Mouse (Mus musculus) right cerebral cortex, postnatal 10 days (tissue): ENCODE data around the gene Ugp2.

Experiments used
- DNase-seq, 2 experiments: peaks; one replicate each; pipeline ENCODE4 v3.0.0; 2021; ENCODE audit warnings: low spot score in 2 of 2

Ugp2 gene

DNA sequence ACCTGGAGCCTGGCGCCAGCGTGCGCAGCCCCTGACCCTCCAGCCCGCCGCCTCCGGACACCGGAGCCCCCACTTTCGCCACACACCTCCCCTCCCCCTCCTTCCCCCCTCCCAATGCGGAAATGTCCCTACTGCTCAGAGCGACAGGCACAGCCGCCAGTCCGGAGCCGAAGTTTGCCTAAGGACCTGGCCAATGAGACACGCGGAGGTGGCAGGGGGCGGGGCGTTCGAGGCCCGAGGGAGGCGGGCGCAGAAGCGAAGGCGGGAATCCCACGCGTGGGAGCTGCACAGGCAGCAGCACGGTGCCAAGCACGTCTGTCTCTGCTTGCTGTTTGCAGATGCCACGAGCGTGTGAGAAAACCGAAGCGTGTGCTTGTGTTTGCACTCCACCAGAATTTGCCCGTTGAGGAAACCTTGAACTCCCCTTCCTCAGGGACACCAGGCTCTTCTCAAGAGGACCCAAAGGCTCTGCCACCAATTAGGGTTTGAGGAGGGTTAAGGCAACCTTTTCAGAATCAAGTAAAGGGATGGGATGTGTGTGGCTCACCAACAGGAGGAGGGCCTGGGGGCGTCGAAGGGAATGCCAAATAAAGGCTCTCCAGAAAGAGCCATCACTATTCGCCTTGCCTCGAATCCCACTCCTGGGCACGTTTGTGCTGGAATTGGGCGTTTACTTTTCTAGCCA is at the start of gene Ugp2:
Gene Ugp2, minus strand, starts transcription at position 80 of the 685 bp plus-strand sequence.
- DNase-seq: peak; percentile 98 to 99

DNA sequence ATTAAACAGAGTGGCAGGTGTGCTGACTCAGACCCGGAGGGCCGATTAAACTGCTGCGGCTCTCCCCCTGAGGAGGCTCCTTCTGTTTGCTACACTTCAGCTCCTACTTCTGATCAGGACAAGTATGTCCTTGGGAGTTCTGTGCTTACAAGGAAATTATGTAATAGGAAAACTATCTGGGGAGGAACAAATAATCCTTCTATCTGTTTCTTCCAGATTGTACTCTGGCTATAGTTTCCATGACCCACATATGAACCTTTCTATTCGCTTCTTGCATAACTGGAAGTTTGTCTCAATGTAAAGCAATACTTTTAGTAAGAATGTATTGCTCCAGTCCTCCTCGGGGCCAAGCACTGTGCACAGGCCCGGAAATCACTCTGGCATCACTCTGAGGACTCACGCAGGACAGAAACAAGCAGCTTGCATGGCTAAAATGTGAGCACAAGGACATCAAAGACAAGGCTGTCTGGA is 43.9 kb upstream of the Ugp2 start:
- DNase-seq: no peak

DNA sequence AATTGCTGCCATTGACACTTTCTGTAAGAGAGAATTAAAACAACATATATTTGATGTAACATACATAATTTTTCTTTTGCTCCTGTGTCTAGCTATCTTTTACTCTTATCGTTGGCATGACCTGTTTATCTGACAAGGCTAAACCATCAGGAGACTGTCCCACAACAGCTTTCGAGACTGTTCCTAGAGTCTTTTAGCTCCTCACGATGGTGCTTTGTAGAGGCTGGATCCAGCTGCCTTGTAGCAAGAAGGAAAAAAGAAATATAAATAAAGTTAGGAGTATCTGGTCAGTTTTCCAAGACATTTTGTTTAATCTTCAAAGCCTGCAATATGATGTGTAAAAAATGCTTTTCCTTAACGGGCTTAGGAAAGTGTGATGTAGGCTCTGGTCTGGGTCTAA is 35.7 kb upstream of the Ugp2 start:
- DNase-seq: no peak

DNA sequence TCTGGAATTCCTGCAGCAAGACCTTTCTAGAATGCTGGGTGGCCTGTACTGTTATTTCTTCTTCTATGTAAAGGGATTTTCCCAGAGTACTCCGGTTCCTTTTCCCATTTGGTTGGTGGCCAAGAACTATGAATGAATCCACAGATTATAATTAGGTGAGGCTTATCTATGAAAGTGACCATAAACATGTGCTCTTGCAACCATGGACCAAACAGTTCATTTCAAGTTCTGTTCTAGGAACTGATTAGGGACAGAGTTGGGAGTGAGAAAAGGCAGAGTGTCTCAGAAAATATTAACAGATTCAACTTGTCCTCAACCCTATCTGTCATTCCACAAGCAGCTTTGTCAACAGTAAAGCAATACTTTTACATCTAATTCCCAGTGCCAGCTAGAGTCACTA is 35.1 kb upstream of the Ugp2 start:
- no peak for DNase-seq

DNA sequence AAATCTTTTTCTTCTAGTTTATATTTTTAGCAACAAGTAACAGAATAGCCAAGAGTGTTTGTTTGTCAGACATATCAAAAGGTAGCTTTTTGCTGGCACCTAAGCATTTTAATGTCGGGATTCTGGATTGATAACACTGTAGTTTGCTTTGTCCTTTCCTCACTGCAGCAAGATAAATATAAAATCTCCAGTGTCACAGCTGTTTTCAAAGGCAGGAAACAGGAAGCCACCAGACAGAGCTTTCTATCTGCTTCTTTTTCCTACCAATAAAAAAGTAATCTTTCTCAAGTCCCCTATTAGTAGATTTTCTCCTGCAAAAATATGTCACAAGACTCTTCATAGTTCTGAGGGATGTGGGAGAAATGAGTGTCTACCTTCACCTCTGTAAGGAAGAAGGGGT is 32.9 kb upstream of the Ugp2 start:
- DNase-seq: no peak

DNA sequence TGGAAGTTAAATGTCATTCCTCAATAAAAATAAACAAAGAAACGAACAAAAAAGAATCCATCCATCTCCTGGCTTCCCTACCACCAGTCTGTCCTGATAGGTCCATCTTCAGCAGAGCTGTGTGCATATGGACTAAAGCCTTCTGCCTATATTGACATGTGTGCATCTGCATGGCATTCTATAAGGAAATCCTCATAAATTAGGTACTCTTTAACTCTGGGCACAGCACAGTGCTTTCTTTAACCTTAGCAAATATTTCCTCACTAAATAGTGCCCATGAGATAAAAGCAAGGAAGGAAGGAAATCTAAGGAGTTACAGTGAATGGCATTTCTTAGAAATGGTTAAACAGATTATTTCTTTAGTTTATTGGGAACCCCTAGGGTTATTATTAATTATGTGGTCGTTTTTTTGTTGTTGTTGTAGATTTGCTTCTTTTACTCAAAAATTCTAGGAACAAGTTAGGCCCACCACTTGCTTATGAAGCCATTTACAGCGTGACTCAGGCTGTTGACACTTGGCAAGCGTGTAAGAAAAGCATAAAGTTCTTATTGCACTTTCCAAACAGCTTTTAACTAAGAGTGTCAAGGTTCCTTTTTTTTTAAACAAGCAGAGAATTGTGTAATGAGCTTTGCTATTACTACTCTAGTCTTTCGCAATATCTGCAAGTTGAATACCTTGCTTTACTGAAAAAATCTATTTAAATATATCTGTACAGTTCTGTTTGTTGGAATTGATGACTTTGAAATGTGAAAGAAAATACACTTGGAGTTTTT is 31.7 kb upstream of the Ugp2 start:
- DNase-seq: no peak

DNA sequence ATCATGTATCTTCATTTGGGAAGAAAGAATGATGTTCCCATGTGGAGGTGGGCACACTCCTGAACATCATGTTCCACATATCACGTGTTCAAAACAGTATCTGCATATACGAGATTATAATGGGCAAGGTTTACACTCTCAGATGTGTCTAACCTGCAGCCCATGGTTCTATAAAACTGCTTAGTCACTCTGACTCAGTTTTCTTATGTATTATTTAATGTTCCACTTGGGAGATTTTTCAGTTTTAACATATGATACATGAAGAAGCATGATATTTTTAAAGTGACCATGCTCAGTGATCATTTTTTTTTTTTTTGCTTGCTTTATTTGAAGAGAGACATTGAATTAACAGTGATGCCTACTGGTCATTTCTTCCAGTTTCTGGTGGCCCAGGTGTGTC is 30.2 kb upstream of the Ugp2 start:
- no peak for DNase-seq

DNA sequence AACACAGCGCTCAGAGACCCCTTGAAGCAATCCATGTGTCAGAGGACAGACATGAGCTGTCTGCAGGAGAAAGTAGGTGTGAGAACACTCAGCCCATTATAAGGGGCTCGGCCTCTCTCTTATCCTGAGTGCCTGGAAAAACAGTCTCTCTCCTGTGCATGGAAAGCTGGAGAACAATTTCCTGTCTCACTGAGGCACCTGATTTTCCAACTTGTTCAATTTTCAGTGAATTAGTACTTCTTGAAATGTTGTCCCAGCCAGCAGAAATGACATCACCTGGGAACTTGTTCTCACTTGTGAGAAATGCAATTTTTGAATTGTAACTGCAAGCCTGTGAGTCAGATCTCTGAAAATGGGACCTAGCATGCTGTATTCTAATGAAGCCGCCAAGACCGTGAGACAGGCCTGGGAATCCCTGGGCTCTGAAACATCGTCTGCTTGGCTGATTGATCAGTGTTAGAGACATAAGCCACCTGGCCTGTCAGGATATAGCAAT is 28.2 kb upstream of the Ugp2 start:
- no peak for DNase-seq

DNA sequence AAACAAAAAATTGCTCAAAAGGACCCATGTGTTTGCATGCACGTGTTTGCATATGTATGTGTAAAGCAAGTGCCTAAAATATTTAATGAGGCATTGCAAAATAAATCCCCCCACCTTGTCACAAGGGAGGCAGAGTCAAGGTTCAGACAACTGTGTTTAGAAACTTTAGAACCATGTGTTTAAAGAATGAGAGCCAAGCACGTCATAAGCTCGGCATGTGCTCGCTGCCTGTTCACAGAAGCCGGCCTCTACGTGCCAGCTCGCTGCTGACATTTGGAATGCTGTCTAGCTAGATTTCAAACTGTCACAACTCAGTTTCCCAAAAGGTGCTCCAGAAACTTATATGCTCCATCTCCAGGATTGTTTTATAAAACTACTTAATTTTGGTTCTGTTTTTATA is 27.5 kb upstream of the Ugp2 start:
- peak in 1 of 2 experiments; percentile 24 for DNase-seq

DNA sequence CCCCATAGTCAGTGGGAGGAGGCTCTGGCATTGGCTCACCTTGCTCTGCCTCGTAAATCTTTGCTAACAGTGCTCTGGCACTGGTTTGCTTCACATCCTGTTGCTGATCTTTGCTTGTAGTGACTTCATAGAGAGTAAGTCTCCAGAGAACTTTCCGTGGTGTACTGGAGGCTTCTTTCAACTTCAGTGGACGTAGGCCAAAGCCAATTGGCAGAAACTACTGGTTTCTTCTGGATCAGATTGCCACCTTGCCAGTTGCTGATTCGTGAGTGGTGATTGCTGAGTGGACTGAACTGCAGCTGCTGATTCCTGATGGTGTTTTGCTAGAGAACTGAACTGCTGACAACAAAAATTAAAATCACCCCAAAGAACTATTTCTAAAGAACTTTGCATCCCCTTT is 15.8 kb upstream of the Ugp2 start:
- no peak for DNase-seq

DNA sequence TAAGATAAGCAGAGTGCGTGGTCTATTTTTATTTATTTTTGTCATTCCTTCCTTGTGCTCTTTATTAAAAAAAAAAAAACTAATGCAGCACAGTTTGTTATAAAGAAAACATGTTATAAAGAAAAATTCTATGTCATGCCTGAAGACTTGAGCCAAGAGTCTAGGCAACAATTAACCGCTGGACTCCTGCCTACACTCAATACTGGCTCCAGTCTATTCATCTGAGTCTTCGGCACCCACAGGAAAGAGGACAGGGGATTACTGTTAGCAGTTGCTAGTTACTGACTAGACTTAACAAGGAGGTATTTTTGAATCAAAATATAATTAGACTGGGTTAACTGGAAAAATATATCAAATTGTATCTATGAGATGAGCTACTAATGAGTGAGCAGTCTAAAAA is 3.1 kb upstream of the Ugp2 start:
- DNase-seq: peak; percentile 53 to 57

DNA sequence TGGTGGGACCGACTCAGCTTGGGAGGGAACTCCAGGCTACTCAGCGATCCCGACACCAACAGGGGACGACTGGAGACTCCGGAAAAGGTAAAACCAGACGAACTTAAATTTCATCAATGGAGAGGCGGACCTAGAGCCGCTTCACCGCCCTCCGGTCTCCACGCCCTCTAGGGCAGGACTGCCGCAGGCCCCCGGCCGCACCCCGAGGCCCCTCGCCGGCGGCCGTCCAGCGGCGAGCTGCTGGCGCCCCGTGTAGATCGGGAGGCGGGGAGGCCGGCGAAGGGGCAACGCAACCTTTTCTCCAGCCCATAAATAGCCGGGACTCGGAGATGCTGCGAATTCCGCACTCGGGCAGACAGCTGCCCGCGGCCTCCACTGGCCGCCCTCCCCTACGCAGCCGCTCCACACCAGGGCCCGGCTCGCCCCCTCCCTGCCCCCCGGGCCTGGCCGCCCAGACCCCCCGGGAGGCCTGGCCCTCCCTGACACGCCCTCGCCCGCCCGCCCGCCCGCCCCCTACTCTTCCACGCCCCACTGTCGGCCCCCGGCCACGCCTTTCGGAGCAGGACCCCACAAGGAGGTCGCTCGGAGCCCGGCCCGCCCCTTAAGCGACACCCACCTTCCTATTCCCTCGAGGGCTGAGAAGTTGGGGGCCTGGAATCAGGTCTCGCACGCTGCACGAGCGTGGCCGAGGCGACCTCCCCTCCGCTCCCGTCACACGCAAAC is 441 bp downstream of the Ugp2 start:
- DNase-seq: peak; percentile 87 to 88

DNA sequence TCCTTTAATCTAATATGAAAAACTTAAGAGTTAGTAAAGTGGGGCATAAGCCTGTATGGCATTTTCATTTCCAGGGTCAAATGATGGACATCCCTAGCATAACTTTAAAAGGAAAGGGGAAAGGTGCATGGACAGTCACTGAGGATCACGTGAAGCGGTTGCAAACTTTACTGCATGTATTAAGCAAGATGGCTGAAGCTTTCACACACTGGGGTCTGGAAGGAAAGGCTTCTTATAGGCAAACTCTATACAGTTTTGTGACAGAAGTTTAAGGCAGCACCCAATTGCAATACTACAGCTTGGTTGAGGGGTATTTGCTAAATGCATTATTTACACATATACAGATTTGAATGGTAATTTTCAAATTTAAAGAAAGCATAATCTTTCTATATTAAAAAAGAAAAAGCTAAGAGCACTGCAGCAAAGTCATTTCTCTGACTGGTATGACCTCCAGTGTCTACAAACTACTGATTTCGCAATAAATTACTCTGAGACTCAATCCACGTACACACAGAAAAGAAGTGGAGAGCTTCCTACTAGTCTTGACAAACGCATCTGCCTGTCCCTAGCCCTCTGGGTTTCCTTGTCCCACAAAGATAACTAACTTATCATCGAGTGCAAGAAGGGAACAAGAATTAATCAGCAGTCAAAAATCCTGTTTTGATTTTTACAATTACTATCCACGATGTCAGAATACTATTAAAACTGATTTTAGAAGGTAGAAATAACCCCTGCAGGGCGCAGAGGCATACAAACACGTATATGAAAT is 1.6 kb downstream of the Ugp2 start:
- no peak for DNase-seq

DNA sequence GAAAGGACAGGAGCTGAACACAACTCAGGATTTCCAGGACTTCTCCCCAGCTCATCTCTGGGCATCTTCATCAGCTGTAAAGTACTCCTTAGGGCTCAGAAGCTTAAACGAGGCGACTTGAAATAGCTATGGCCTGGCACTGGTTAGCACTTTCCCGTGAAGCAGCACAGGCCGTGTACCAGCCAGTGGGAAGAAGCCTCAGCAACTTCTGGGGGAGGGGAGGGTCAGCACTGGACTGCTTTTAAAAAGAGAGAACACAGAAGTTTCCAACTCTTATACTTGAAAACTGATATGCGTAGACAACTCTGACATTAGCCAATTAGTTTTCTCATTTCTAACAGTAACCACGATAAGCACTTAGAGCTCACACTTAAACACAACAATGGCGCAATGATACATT is 2.5 kb downstream of the Ugp2 start:
- DNase-seq: peak in 1 of 2 experiments; percentile 28

DNA sequence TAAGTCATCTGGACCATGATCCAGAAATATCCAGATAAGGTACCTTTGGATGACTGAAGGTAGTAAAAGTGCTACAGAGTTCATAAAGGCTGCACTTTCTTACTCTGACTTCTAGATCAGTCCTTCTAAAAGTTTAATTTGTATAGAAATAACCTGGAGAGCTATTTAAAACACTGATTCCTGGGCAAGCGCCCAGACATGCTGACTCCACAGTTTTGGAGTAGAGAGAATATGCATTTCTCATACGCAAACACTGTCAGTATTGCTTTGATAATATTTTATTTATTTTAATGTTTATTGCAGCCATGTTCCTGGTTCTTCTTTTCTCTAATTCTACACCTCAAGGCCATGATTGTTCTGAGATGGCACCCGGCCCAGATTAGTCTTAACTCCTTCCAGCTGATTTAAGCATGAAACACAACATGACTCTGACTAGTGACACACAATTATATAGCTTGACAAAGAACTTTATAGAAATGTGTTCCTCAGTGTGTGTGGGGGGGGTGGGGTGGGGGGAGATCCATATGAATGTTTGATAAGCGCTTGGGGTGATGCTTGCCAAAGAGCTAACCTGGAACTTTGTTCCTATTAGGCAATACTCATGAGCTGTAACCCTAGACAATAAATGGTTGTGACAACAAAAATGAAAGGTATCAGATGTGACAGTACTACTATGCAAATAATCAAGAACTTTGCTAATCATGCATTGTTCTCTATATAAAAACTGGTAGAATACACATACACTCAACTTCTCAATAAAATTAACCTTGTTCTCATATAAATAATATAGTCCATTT is 7.7 kb downstream of the Ugp2 start:
- no peak for DNase-seq

DNA sequence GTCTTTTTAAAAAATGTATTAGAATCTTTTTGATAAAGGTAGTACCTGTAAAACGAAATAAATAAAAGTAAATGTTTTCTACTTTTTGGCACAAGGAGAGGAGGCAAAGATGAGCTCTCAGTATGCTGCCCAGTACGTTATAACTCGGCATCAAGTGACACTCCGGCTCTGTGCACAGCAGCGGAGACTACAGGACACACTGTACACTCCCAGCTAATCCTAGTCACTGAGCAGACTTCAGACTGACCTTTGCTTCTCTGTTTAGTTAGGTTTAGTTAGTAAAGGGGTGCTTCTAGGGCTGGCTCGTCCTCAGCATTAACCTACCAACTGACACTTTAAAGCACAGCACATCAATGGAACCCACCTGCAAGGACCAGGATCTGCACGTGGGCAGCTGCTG is 19.7 kb downstream of the Ugp2 start:
- DNase-seq: no peak

DNA sequence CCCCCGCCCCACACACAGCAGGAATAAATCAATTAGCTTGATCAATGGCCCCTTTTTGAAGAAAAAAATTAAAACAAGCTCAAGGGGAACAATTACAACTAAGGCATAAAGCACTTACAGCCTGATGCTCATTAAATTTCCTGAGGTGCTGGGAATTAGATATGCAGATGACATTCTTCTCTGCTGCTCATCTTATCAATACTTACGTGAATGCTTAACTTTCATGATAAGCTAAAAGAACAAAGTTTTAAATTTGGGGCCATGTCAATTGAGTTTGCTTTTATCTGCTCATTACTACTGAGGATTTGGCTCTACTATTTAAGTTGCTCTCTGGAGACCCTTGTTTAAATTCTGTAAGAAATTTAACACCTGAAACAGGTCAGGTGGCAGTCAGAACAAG is 22.1 kb downstream of the Ugp2 start:
- DNase-seq: no peak

DNA sequence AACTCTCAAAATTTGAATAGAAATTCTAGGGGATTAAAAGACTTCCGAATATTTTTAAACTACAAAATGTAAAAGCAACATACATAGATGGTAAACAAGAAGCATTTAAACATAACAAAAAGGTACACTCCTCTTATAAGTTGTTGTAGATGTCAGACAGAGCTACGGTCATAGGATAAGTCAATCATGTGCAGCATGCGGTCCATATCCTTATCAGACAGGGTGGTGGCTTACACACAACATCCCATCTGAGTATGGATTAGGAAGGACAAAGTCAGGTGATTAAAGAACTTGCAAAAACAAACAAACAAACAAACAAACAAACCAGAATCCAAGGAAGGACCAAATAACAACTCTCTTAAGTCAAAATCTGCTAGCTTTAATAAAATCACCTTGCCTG is 25.0 kb downstream of the Ugp2 start:
- no peak for DNase-seq

DNA sequence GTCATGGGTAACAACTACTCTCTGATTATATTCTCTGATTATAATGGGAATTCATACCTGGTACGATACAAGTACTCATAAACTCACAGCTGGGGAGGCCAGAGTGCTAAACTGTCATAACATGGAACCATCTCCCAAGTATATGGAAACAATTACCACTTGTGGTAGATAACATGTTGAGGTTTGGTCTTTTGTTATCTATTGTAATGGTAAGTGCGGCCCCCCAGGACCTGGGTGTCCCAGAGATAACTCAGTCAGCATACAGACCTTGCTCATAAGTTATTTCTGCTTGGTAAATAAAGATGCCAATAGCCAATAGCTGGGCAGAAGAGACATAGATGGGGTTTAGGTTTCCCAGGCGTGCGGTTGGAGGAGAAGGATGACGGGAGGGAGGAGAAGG is 27.5 kb downstream of the Ugp2 start:
- DNase-seq: no peak

DNA sequence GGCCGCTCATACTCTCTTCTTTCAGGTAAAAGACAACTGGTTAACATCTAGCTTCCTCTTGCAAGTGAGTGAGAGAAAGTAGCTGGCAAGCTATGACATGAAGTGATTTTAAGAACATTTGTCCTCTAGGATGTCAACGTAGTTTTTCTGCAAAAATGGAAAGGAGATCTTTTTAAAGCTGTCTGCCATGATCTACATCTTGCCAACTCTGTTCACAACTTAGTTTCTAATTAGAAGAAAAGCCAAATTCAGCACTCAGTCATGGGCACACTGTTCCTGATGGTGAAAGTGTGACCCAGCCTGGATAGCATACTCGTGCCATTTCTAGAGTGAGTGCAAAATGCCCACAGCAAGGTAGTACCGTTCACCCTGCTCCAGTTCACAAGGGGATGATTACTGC is 31.9 kb downstream of the Ugp2 start:
- DNase-seq: no peak

DNA sequence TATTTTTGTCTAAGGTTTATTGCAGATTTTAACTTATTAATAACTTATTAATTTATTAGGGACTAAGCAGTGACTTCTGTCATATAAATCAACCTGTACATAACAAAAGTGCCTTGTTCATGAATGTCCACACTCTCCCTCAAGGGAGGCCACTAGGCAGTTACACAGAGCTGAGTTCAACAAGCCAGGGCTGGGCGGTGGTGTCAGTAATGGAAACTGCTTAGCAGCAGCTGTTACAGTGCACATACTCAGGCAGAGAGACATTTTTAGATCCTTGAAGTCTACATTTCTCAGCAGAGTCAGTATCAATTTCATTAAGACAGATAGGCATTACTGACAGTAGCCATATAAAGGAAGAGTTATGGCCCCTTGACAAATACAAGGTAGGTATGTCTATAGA is 33.1 kb downstream of the Ugp2 start:
- no peak for DNase-seq
